Mouse (Mus musculus) C2C12 (cell line): Measurements from ENCODE around the gene 4930430F08Rik. TPM values are rescaled to one million over a fixed set of nuclear protein-coding genes. Genes with fewer than 3 reads are reported as not detected.

Experiments
- H3K27me3 ChIP-seq: one replicate; pipeline ENCODE4 v1.6.1; 2011; ENCODE audit not compliant: control insufficient read depth, insufficient read depth, insufficient read length
- H3K36me3 ChIP-seq: one replicate; pipeline ENCODE4 v1.6.1; 2011; ENCODE audit not compliant: control insufficient read depth, insufficient read depth
- H3K4me3 ChIP-seq: one replicate; pipeline ENCODE4 v1.5.1; 2011; ENCODE audit warnings: mild to moderate bottlenecking, control low read depth; ENCODE audit not compliant: poor library complexity, insufficient read depth, severe bottlenecking
- H3K79me2 ChIP-seq: one replicate; pipeline ENCODE4 v1.6.1; 2011; ENCODE audit not compliant: control insufficient read depth, insufficient read depth
- H3K79me3 ChIP-seq: one replicate; pipeline ENCODE4 v1.6.1; 2011; ENCODE audit warnings: low read depth, control low read depth
- H3ac ChIP-seq: one replicate; pipeline ENCODE3; 2011; ENCODE audit warnings: low read depth; ENCODE audit not compliant: control insufficient read depth, insufficient read length
- CEBPB ChIP-seq: IDR thresholded peaks from one replicate; pipeline ENCODE4 v1.6.1; 2011; ENCODE audit warnings: low read depth, mild to moderate bottlenecking, control low read depth, moderate library complexity
- CTCF ChIP-seq: IDR thresholded peaks from one replicate; pipeline ENCODE4 v1.5.1; 2011; ENCODE audit not compliant: control insufficient read depth, insufficient read depth, insufficient read length
- FOSL1 ChIP-seq: IDR thresholded peaks from one replicate; pipeline ENCODE4 v1.8.0; 2011; ENCODE audit warnings: mild to moderate bottlenecking, low read length; ENCODE audit not compliant: poor library complexity, insufficient read depth, severe bottlenecking
- MAX ChIP-seq: IDR thresholded peaks from one replicate; pipeline ENCODE4 v1.6.1; 2011; ENCODE audit warnings: mild to moderate bottlenecking, control low read depth
- MYOD1 ChIP-seq: IDR thresholded peaks from one replicate; pipeline ENCODE4 v1.6.1; 2011; ENCODE audit warnings: low read depth; ENCODE audit not compliant: control insufficient read depth, insufficient read length
- MYOG ChIP-seq: IDR thresholded peaks from one replicate; pipeline ENCODE4 v1.6.1; 2011; ENCODE audit not compliant: control insufficient read depth, insufficient read length; ENCODE audit errors: extremely low read depth
- USF1 ChIP-seq: IDR thresholded peaks from one replicate; pipeline ENCODE4 v1.6.1; 2011; ENCODE audit warnings: low read depth, mild to moderate bottlenecking, control low read depth, moderate library complexity
- long read RNA-seq, 2 experiments: library from polyadenylated mRNA; unstranded; transcript quantifications; one replicate each; pipeline ENCODE4 v2.0.0; 2019 to 2020
- polyA plus RNA-seq: library from polyadenylated mRNA; unstranded; fragments of >200 nt; fragmentation: generic; extraction: Trizol; gene quantifications from one replicate; pipeline ENCODE4 v1.2.1, GENCODE M21; 2012; ENCODE audit warnings: missing spikeins

Gene 4930430F08Rik
- polyA plus RNA-seq = 7.8 TPM
- long read RNA-seq, experiment 1, transcript 4930430F08Rik-201 (7 exons, 2,564 nt) = major isoform, 17 of 18 reads
- long read RNA-seq, experiment 1, partial matches to known transcripts = 0 of 18 reads
- long read RNA-seq, experiment 1, other reads (novel, unspliced or antisense) = 1 of 18 reads
- long read RNA-seq, experiment 2, transcript 4930430F08Rik-201 (7 exons, 2,564 nt) = major isoform, 83 of 89 reads
- long read RNA-seq, experiment 2, partial matches to known transcripts = 0 of 89 reads
- long read RNA-seq, experiment 2, other reads (novel, unspliced or antisense) = 6 of 89 reads

GRCm38 (mm10) chr10:100590323-100590722 is at the start of gene 4930430F08Rik, which contains the start of gene 1700017N19Rik:
TSS of gene 4930430F08Rik (minus strand) at chr10:100590423.
TSS of gene 1700017N19Rik (plus strand) at chr10:100590484.
- H3K4me3 ChIP-seq = peak within 1 kb of the TSS; percentile 60
- no peak for TF ChIP-seq MAX
- no peak for TF ChIP-seq CEBPB
- no peak for TF ChIP-seq MYOG
- no peak for TF ChIP-seq USF1
- TF ChIP-seq MYOD1 = no peak
- TF ChIP-seq FOSL1 = no peak
- TF ChIP-seq CTCF = no peak
- no peaks in the 10 kb centered on the region for H3K79me2 ChIP-seq
- no peaks in the 10 kb centered on the region for H3K36me3 ChIP-seq
- no peak within 1 kb of the TSS for H3ac ChIP-seq
- no peaks in the 10 kb centered on the region for H3K27me3 ChIP-seq
- H3K79me3 ChIP-seq = peaks cover 2% of the 10 kb centered on the region

GRCm38 (mm10) chr10:100629762-100630438 is 39.7 kb upstream of the 4930430F08Rik start:
- H3ac ChIP-seq = no peak overlapping the region
- H3K79me2 ChIP-seq = no peaks in the 10 kb centered on the region
- H3K27me3 ChIP-seq = no peaks in the 10 kb centered on the region
- no peak overlapping the region for H3K4me3 ChIP-seq
- peak; percentile 37 for TF ChIP-seq CTCF
- TF ChIP-seq MYOD1 = no peak
- H3K36me3 ChIP-seq = no peaks in the 10 kb centered on the region
- no peaks in the 10 kb centered on the region for H3K79me3 ChIP-seq

- Histone ChIP-seq H3ac (no peak overlapping the region), H3K36me3 (no peaks in the 10 kb centered on the region), H3K79me3 (no peaks in the 10 kb centered on the region), H3K79me2 (no peaks in the 10 kb centered on the region), H3K27me3 (no peaks in the 10 kb centered on the region), H3K4me3 (no peak overlapping the region)
- TF ChIP-seq CTCF (no peak), MAX (no peak), MYOG (no peak), USF1 (no peak), FOSL1 (no peak), MYOD1 (no peak), CEBPB (no peak)
These were observed 32.3 kb upstream of the 4930430F08Rik start for GRCm38 (mm10) chr10:100622494-100622893.

GRCm38 (mm10) chr10:100620040-100620439 is 29.8 kb upstream of the 4930430F08Rik start:
- Histone ChIP-seq H3K79me2 (no peaks in the 10 kb centered on the region), H3K27me3 (no peaks in the 10 kb centered on the region), H3K36me3 (no peaks in the 10 kb centered on the region), H3K79me3 (no peaks in the 10 kb centered on the region), H3K4me3 (no peak overlapping the region), H3ac (no peak overlapping the region)
- no peak for TF ChIP-seq MYOD1
- TF ChIP-seq MAX = no peak
- TF ChIP-seq CEBPB = no peak

- TF ChIP-seq MYOD1 (no peak), MAX (no peak), MYOG (no peak), CTCF (no peak), CEBPB (no peak), FOSL1 (no peak), USF1 (no peak)
- no peaks in the 10 kb centered on the region for H3K36me3 ChIP-seq
These were observed 29.3 kb upstream of the 4930430F08Rik start for GRCm38 (mm10) chr10:100619474-100619873.

GRCm38 (mm10) chr10:100617233-100617903 is 27.1 kb upstream of the 4930430F08Rik start:
- no peaks in the 10 kb centered on the region for H3K27me3 ChIP-seq
- no peaks in the 10 kb centered on the region for H3K79me2 ChIP-seq

More at GRCm38 (mm10) chr10:100619474-100619873, 29.3 kb upstream of the 4930430F08Rik start:
- Histone ChIP-seq H3K4me3 (no peak overlapping the region), H3K27me3 (no peaks in the 10 kb centered on the region), H3ac (no peak overlapping the region), H3K79me2 (no peaks in the 10 kb centered on the region), H3K79me3 (no peaks in the 10 kb centered on the region)

More at GRCm38 (mm10) chr10:100617233-100617903, 27.1 kb upstream of the 4930430F08Rik start:
- Histone ChIP-seq H3K79me3 (no peaks in the 10 kb centered on the region), H3K36me3 (no peaks in the 10 kb centered on the region), H3ac (no peak overlapping the region), H3K4me3 (no peak overlapping the region)
- TF ChIP-seq MAX (no peak), CEBPB (no peak), MYOD1 (no peak), FOSL1 (no peak), CTCF (no peak), USF1 (no peak), MYOG (no peak)
